Mouse (Mus musculus) brain, embryonic 18.5 days (tissue): ENCODE measurements around the gene Cry2.

Experiments used
- DNase-seq: peaks from one replicate; pipeline ENCODE4 v3.0.0-alpha.2; 2012; ENCODE audit warnings: low read depth, low spot score

Cry2 gene

GRCm38 (mm10) chr2:92388891-92389641 lies 44.8 kb downstream of the Cry2 start:
- DNase-seq: peak; percentile 90

GRCm38 (mm10) chr2:92388081-92388517 lies 45.7 kb downstream of the Cry2 start:
- DNase-seq: no peak

GRCm38 (mm10) chr2:92387646-92388045 lies 46.2 kb downstream of the Cry2 start:
- DNase-seq: no peak

- no peak for DNase-seq
These were observed 46.8 kb downstream of the Cry2 start for GRCm38 (mm10) chr2:92386821-92387570.

GRCm38 (mm10) chr2:92385113-92386051 lies 48.5 kb downstream of the Cry2 start:
- no peak for DNase-seq

- DNase-seq: no peak
These were observed 49.7 kb downstream of the Cry2 start for GRCm38 (mm10) chr2:92384101-92384500.

GRCm38 (mm10) chr2:92382759-92383158 lies 51.1 kb downstream of the Cry2 start:
- DNase-seq: no peak

- DNase-seq: no peak
These were observed 51.8 kb downstream of the Cry2 start, which contains the start of gene 1700029I15Rik for GRCm38 (mm10) chr2:92381901-92382588. TSS of gene 1700029I15Rik (plus strand) at chr2:92382538.

- no peak for DNase-seq
These were observed 52.7 kb downstream of the Cry2 start for GRCm38 (mm10) chr2:92381161-92381560.

- no peak for DNase-seq
These were observed 53.3 kb downstream of the Cry2 start for GRCm38 (mm10) chr2:92380495-92381050.

GRCm38 (mm10) chr2:92379783-92380494 lies 53.9 kb downstream of the Cry2 start:
- DNase-seq: no peak

GRCm38 (mm10) chr2:92377320-92377719 lies 56.5 kb downstream of the Cry2 start:
- no peak for DNase-seq

GRCm38 (mm10) chr2:92376300-92376699 lies 57.5 kb downstream of the Cry2 start:
- no peak for DNase-seq

- no peak for DNase-seq
These were observed 58.1 kb downstream of the Cry2 start for GRCm38 (mm10) chr2:92375788-92376187.

GRCm38 (mm10) chr2:92375099-92375623 lies 58.7 kb downstream of the Cry2 start:
- DNase-seq: peak; percentile 98

- DNase-seq: peak; percentile 47
These were observed 59.3 kb downstream of the Cry2 start, which contains the start of the genes Pex16 and Large2 for GRCm38 (mm10) chr2:92374514-92374913. TSS of gene Pex16 (plus strand) at chr2:92374676. TSS of gene Large2 (minus strand) at chr2:92374869.

GRCm38 (mm10) chr2:92373437-92373813 lies 60.4 kb downstream of the Cry2 start:
- DNase-seq: no peak

- DNase-seq: no peak
These were observed 60.9 kb downstream of the Cry2 start for GRCm38 (mm10) chr2:92372767-92373436.
